Mouse (Mus musculus) hematopoietic stem cell, adult 5-6 weeks (primary cell): ENCODE measurements around the gene Disp1. TPM values are rescaled to one million over a fixed set of nuclear protein-coding genes. Genes with fewer than 3 reads are reported as not detected.

Experiments used
- ATAC-seq, 2 experiments: fragments of 125-278 bp in 1 of 2; replicated peaks in 1 of 2; 2 replicates each; pipeline ENCODE4 v1.8.0; 2016 to 2017; ENCODE audit warnings: inconsistent platforms in 2 of 2, mild to moderate bottlenecking in 2 of 2, moderate number of reproducible peaks in 2 of 2, low read depth in 1 of 2, moderate TSS enrichment in 1 of 2; ENCODE audit not compliant: low FRiP score in 2 of 2, poor library complexity in 2 of 2, severe bottlenecking in 2 of 2, insufficient read depth in 1 of 2, low TSS enrichment in 1 of 2
- total RNA-seq: library from RNA; stranded (forward); fragments of 172-1452, 232-1000 nt; gene quantifications from 2 replicates; pipeline ENCODE4 v1.2.3, GENCODE M21; 2017

The Disp1 gene
- total RNA-seq, 1 experiment from 2014 or later = 6.9 TPM

GRCm38 (mm10) chr1:183150379-183150840 is 70.9 kb downstream of the Disp1 start:
- no peak for ATAC-seq

- ATAC-seq = no peak
Measured at GRCm38 (mm10) chr1:183149571-183150105, 71.7 kb downstream of the Disp1 start.

GRCm38 (mm10) chr1:183147438-183147841 is 73.9 kb downstream of the Disp1 start:
- ATAC-seq = peak; percentile 93 to 97

- ATAC-seq = no peak
Measured at GRCm38 (mm10) chr1:183146795-183147194, 74.5 kb downstream of the Disp1 start.

GRCm38 (mm10) chr1:183146102-183146735 is 75.1 kb downstream of the Disp1 start:
- no peak for ATAC-seq

GRCm38 (mm10) chr1:183144602-183145205 is 76.6 kb downstream of the Disp1 start:
- ATAC-seq = no peak

GRCm38 (mm10) chr1:183143246-183143645 is 78.1 kb downstream of the Disp1 start:
- ATAC-seq = no peak

- no peak for ATAC-seq
Measured at GRCm38 (mm10) chr1:183142566-183142965, 78.8 kb downstream of the Disp1 start.

- no peak for ATAC-seq
Measured at GRCm38 (mm10) chr1:183141329-183141728, 80.0 kb downstream of the Disp1 start.

- no peak for ATAC-seq
Measured at GRCm38 (mm10) chr1:183140511-183141268, 80.6 kb downstream of the Disp1 start.

GRCm38 (mm10) chr1:183138088-183138487 is 83.2 kb downstream of the Disp1 start:
- ATAC-seq = no peak

GRCm38 (mm10) chr1:183134427-183134826 is 86.9 kb downstream of the Disp1 start:
- peak in 1 of 2 experiments; percentile 23; a peak in 1 of 4 replicates for ATAC-seq

GRCm38 (mm10) chr1:183133440-183133839 is 87.9 kb downstream of the Disp1 start:
- no peak for ATAC-seq

GRCm38 (mm10) chr1:183127246-183127645 is 94.1 kb downstream of the Disp1 start:
- ATAC-seq = no peak

GRCm38 (mm10) chr1:183123725-183124124 is 97.6 kb downstream of the Disp1 start:
- ATAC-seq = no peak

- no peak for ATAC-seq
Measured at GRCm38 (mm10) chr1:183120341-183120923, 100.9 kb downstream of the Disp1 start.

GRCm38 (mm10) chr1:183117827-183118825 is 103.2 kb downstream of the Disp1 start:
- ATAC-seq = no peak
